Mouse (Mus musculus) liver, postnatal 0 days (tissue): ENCODE measurements around the gene Tomm70a.

Experiments used
- CTCF ChIP-seq: sonication (generic); IDR thresholded peaks from 2 replicates; pipeline ENCODE4 v1.5.1; 2016; ENCODE audit warnings: antibody characterized with exemption, low read depth
- EP300 ChIP-seq: IDR thresholded peaks from 2 replicates; pipeline ENCODE4 v1.6.1; 2016; ENCODE audit warnings: antibody characterized with exemption, low read depth, mild to moderate bottlenecking

DNA sequence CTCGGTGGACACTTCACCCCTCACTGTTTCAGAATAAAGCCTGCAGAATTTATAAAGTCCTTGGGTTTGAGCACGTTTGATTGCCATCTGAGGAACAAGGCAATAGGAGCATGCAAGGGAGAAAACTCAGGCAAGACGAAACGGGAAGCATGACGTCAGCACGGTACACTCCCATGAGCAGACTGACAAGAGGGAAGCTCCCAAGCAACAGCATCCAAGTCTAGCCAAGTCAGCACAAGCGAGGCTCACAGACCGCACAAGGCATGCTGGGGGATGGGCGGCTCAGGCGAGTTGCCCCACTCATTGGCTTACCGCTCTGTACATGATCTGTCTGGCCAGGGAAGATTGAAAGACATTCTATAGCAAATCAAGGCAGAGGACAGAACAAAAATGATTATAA lies 59.7 kb downstream of the Tomm70a start:
- TF ChIP-seq CTCF (no peak), EP300 (no peak)
